Mouse (Mus musculus): ENCODE measurements at regions not wholly inside any gene's neighbourhood (a gene's known extent, or its start where the extent isn't known, plus 50 kb on each side); places are given as distances from the start of the nearest gene placed in this dataset.

DNA sequence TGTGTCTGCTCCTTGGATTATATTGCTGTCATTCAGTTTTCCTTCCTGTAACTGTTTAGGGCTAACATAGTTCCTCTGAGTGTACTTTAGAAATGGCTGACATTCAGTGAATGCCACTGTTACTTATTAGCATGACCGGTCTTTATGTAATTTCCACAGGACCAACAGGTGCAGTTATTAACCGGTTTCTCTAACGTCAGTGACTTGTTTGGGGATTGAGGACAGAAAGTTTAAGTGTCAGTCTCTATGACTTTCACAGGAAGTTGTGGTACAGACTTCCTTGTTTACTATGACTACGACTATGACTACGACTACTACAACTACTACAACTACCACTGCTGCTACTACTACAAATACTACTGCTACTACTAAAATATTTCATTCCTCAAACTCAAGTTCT lies 170.4 kb upstream of the Ptger4 start:
- no peak for DNase-seq (ENCODE audit: low spot score in 2 of 2)

DNA sequence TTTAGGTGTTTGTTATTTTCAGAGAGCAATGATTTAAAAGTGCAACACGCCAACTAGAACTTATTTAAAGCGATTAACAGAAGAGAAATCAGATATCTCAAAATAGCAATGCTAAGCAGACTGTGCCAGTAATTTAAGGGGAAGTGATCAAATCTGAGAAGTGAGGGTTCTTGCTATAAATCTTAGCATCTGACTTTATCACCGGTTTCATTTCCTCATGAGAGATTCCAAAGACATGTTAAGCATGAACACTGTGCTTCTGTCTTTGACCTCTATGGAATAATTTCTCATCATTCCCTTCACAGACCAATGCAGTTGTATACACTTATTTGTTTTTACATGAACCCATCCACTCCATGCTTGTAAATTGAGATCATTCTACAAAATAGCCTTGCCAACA lies 172.0 kb upstream of the Ptger4 start:
- no peak for DNase-seq (ENCODE audit: low spot score in 2 of 2)

DNA sequence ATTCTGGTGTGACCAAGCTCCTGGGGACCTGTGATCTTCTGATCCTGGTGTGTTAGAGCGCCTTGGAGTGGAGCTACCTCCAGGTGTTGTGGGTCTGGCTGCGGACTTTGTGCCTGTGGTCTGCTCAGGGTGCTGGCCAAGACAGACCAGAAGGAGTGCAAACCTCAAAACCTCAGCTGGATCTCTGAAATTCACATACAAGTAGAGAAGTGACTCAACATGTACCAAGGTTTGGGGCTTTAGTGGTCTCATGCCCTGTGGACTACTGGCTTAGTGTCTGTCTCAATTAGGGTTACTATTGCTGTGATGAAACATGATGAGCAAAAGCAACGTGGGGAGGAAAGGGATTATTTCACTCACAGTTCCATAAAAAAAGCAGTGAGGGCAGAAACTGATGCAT lies 182.7 kb upstream of the Ptger4 start:
- no peak for DNase-seq (ENCODE audit: low spot score in 2 of 2)

DNA sequence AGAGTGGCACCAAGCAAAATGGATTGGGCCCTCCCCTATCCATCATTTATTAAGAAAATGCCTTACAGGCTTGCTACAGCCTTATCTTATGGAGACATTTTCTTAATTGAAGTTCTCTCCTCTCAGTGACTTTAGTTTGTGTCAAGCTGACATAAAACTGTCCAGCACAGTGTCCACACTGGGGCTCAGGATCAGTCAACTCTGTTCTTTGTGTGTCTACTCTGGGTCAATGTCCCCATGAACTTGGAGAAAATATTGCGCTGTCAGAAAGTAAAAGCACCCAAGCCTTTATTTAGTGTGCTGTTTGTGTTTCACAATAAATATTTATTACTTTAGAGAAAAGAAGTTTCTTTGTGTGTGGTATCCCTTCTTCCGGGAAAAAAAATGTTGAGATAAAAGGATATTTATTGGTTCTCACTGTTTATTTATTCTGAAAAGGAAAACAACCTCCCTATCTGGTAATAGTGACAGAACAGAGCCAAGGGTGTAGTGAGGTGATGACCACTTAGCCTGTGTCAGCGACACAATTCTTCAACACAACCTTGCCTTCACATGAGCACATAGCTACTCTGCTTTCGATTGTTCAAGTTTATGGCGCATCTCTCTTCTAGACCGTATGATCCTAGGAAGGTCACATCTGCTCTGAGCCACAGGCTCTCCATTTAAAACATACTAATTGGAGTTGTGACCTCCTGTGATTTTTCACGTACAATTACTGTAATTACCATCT lies 183.5 kb upstream of the Ptger4 start:
- no peak for DNase-seq (ENCODE audit: low spot score in 2 of 2)

DNA sequence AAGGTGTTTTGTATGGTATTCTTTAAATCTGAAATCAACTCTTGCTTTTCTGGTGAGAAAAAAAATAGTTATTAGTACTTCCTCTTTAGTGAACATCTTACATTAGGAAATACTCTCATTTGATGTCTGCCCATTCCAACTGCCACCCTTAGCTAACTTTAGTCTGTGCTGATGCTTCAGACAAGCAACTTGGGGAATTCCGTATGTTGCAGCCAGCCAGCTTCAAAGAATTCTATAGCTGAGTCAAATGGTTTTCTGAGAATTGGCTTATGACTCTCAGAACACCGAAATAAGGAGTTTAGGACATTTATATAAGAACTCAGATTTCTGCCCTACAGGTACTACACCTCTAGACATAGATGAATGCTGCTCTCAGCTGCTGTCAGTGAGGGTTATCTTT lies 188.0 kb upstream of the Ptger4 start:
- DNase-seq (ENCODE audit: low spot score in 2 of 2) = no peak

DNA sequence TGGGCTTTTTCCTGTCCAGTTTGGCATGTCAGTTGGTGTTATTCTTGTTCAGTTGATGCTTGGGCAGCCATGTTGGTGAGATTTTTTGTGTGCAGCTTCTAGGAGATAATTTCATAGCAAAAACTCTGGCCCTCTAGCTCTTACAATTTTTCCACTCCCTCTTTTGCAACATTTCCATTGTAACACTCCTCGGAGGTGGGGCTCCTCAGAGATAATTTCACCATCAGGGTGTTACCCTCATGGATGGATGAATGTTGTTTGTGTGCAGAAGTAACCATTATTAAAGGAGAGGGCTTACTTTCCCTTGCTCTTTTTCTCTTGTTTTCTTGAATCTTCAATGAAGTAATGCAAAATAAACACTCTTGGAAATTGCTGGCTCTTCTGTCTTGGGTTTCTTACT lies 193.0 kb upstream of the Ptger4 start:
- no peak for DNase-seq (ENCODE audit: low spot score in 2 of 2)

DNA sequence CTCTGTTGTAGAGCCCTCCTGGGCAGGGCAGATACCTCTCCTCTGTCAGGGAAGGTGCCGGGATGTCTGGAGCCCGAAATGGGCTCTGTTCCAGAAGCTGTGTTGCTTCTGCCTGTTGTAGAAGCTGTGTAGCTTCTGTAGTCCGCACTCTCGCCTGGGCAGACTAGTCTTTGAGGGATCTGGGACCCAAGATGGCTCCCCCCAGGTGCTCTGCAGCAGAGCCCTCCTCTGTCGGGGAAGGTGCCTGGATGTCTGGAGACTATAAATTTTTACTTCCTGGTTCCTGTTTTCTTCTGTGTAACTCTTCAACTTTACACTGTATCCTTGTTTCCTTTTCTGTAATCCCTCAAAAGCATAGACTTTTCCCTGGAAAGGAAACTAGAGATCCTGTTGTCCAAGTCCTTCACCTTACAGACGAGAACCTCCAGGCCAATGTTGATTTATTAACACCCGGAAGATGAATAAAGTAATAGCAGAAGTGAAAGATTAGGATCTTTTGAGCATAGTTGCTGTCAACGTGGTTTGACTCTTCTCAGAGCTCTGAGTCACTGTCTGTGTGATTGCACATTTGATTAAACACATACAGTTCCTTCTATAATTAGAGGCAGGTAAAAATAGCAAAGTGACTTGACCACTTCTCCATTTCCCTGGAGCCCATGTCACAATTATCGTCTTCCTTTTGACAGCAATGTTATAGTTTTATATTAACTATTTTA lies 202.2 kb upstream of the Ptger4 start:
- DNase-seq (ENCODE audit: low spot score in 2 of 2) = no peak

DNA sequence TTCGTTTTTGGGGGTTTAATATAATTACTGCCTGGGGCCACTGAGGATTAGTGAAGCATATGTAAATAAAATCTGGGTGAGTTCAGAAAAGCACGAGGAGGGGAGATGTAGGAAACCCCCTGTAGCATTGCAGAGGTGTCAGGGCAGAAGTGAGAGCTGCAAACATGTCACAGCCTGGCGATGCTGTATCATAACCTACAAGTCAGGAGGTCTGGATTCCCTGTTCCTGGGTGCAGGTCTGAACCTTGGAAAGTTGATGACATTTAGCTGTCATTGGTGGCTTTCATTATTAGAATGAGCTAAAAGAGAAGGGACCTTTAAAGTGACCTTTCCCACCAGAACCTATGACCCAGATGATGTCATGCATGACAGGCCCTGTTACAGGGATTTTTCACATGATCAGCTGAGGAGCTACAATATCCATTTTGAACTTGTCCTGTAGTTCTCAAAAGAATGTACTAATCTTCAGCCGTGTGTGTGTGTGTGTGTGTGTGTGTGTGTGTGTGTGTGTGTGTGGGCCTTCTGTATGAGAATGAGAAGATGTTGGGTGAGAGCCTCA lies 202.8 kb upstream of the Ptger4 start:
- no peak for DNase-seq (ENCODE audit: low spot score in 2 of 2)

DNA sequence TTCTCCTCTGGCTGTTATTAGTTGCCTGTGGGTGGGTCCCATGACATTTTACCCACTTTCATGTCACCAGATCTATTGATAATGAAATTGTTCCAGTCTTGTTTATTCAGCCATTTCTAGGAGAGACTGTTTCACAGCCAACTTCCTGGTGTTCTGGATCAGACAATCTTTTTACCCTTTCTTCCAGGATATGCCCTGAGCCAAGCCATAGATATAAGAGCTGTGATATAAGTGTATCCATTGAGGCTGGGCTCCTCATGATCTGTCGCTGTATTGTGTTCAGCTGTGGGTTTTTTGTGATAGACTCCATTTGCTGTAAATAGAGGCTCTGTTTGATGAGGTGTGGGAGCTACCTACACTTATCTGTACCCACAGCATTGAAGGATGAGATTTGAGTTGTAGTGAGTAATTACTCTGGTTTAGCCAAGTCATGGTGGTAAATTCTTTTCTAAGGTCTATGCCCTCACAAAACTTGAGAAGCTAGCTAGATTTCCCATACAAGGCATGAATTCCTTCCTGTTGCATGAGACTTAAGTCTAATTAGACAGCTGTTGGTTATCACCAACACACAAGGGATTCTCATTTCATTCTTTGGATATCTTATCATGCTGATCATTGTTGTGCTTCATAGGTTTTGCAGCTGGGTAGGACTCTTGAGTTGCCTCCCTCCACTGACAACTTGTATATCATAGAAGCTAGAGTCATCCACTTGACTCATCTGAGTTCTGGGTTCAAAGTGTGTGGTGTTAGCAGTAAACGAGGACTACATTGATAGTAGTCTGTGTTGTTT lies 203.9 kb upstream of the Ptger4 start:
- DNase-seq (ENCODE audit: low spot score in 2 of 2) = no peak

DNA sequence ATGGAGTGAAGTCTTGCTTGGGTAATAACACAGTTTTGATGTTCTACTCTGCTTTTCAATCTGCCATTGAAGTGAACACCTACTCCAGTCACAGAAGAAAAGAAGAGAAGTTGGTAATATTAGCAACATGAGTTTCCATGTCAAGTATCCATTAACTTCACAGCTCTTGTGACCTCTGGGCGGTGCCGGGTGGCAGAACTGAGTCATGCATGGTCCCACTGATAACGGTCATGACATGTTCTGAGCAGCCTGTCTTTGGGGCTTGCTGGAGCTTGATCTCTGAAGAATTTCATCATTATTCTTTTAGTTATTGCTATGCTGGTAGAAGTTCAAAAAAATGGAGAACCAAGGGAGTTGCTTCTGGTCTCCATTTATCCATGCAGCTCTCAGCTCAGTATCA lies 215.1 kb upstream of the Ptger4 start:
- DNase-seq (ENCODE audit: low spot score in 2 of 2) = no peak

DNA sequence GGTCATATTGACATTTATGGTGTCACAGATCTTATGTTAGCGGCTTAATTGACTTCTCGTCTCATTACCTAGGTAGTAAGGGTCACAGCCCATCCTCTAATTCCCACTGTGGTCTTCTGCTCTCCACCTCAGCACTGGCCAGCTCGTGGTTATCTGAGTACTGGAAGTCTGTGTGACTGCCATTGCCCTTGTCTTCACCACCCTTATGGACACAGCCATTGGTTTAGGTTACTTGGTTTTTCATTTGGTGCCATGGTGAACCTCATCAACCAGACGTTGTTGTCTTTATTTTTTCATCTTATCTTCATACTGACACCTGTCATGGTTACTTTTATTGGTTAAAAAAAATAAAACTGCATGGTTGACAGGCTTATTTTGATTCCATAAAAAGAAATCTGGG lies 215.6 kb upstream of the Ptger4 start:
- no peak for DNase-seq (ENCODE audit: low spot score in 2 of 2)

DNA sequence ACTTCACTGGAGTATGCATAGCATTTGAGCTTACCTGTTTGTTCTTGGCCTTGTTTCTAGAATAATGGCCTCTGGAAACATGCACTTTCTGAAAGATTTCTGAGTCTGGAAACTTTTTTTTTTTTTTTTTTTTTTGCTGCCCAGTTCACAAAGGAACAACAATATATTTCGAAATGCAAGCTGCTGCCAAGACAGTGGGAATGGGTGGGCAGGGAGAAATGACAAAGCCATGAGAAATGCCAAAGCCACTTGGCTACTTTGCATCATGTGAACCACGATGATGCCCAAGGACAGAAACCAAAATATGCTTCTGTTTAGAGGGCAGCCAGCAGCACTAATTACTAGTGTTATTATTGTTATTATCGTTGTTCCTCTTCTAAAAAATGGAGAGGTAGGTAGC lies 218.7 kb upstream of the Ptger4 start:
- DNase-seq (ENCODE audit: low spot score in 2 of 2) = no peak

DNA sequence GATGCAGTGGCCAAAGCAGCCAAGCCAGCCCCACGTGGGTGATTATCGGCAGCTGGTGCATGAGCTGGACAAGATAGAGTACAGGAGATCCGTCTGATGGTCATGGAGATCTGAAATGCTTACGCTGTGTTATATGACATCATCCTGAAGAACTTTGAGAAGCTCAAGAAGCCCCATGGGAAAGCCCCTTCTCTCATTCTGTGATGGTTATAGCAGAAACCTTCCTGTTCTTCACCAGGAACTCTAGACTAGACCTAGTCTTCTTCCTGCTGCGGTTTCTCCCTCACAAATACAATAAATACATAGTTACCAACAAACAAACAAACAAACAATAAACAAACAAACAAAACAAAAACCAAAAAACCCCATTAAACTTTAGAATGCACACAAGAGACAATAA lies 220.7 kb upstream of the Ptger4 start:
- no peak for DNase-seq (ENCODE audit: low spot score in 2 of 2)

DNA sequence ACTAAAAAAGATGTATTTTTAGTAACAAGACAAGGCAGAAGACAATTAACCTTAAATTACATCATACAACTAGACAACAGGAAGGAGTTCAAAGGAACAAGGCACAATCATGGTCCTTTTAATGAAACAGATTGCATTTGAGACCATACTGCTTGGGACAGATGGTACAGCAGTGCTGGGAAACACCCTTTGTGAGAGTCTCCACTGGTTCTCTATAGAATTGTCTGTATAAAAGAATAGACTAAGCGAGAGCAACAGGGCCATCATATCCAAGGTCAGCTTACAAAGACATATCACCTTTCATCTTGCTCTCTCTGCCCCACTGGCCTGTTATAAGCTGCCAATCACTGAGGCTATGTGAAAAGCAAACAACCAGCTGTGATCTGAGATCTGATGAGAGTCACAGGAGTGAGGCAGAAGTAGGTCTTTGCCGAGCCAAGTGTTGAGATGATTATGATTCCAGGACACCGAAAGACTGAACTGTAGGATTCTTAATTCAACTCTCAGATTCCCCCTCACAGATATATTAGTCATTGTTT lies 224.6 kb upstream of the Ptger4 start:
- DNase-seq (ENCODE audit: low spot score in 2 of 2) = no peak

DNA sequence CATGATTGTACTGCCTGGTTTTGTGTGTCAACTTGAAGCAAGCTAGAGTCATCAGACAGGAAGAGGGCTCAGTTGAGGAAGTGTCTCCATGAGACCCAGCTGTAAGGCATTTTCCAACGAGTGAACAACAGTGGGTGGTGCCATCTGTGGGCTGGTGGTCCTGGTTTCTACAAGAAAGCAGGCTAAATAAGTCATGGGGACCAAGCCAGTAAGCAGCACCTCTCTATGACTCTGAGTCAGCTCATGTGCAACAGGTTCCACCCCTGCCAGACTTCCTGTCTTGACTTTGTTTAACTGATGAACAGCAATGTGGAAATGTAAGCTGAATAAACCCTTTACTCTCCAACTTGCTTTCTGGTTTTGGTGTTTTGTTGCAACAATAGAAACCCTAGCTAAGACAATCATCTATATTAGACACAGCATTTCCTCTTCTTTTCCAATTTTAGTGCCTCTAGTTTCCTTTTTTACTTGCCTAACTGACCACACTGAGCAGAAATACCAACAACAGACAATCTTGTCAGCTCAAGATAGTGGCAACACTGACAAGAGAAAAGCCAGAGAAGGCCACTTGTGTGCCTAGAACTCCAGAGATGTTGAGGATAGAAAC lies 231.5 kb upstream of the Ptger4 start:
- DNase-seq (ENCODE audit: low spot score in 2 of 2) = no peak

DNA sequence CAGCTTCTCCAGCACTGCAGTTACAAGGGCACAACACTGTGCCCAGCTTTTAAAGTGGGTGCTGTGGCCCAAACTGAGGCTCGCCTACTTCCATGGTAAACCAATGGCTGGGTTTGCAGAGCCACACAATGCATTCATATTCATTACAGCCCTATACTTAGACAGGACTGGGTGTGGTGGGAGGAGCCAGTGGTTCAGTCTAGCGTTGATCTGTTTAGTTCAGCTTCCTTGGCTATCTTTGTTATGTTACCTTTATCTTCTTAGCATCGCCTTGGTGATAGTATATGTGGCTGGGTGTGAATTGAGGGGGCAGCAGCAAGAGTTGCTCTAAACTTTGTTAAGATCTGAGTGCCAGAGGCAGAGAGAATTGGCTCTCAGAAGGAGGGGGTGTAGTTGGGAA lies 249.3 kb upstream of the Ptger4 start:
- no peak for DNase-seq (ENCODE audit: low spot score in 2 of 2)

DNA sequence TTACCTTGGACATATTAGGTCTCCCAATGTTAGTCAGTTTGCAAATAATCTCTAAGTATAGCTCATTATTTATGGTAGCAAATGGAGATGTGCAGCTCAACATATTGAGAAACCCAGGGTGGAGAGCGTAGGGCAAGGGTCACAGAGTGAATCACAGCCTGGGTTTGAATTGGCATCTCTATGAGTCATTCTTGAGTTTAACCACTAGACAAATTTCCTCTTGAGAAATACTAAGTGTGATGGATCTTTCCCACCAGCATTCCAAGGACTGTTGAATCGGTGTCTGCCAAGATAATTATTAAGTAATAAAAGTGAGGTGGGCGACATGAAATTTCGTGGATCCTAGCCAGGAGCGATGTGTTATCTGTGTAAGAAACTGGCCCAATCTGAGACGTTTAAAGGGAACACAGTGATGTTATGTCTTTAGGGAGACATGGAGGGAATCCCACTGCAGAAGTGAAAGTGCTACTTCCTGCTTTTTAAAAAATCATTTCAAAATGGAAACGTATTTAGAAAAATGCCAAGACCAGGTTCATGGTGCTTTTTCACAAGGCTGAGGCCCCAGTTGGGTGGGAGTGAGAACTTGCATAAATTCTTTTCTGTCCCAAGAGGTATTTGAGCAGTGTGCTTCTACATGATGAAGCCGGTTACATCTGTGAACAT lies 251.3 kb upstream of the Ptger4 start:
- no peak for DNase-seq (ENCODE audit: low spot score in 2 of 2)

DNA sequence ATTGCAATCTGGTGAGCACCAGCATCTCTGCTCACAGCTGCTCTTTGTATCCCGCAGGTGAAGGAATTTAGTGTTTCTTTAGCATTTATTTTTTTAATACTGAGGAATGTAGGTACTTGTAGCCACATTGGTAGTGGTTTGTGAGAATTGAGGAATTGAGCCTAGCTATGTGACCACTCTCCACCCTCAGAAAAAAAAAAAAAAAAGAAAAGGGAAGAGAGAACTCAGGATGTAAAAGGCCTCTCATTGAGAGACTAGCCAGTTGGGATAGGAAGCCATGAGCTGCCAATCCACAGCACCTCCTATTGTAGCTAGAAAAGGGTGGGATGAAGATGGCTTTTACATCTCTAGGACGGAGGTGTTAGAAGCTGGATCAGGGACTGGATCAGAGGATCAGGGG lies 252.0 kb upstream of the Ptger4 start:
- no peak for DNase-seq (ENCODE audit: low spot score in 2 of 2)

DNA sequence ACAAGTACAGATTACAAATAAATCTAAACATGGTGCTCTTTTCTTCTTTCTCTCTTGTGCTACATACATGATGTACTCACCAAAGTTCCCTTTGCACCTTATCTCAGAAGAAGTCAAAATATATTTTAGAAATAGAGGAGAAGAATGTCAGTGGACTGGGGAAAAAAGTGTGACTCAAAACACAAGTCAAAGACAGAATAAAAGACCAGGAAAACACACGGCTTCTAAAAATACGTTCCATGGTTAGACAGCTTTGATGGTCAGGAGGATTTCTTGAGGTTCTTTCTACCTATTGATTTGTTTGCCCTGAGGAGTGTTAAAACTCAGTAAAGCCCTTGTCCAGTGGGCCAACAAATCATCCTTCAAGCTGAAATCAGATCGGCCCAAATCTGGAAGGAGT lies 260.5 kb upstream of the Ptger4 start:
- no peak for DNase-seq (ENCODE audit: low spot score in 2 of 2)

DNA sequence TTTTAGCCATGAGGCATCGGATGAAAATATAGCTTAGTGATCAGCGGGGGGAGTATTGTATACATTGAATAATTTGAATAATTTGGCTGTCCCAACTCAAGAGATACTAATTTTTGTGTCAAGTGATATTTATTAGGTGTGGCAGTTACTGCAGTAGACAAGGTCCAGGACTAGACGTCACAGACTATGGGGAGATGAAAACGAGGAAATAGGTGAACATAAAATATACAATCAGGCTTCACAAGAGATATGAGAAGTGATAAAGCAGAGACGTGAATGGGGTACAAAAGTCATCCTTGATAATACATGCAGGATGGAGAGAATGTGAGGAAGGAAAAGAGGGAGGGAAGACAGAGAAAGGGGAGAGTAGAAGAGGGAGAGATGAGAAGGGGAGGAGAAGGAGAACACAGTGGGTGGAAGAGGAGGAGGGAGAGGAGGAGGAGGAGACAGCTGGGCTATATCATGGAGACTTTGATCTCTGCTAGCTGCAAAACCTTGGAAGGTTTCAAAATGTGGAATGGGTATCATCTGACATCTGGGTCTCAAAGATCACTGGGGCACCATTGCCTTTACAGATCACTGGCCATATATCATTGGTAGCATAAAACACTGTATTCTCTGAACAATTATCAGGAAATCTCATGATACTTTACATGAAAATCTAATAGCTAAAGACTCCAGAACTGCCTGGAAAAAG lies 263.0 kb upstream of the Ptger4 start:
- no peak for DNase-seq (ENCODE audit: low spot score in 2 of 2)

DNA sequence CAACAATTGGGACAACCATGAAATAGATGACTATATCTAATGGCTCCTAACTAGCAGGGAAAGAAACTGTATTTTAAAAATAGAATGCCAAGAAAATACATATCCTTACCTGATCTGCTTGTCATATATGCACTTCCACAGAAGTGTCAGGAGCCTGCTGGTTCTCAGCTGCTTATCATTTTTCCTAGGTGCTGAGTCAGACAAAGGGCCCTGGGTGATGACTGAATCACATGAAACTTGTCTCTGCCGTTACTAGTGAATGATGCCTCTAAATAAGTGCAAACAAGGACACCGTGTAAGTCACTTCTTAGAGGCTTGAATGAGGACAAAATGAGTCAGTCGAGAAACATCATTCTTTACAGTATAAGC lies 263.5 kb upstream of the Ptger4 start:
- DNase-seq (ENCODE audit: low spot score in 2 of 2) = no peak

Measured in frontal cortex, postnatal 25 days (tissue).